Mouse (Mus musculus) midbrain, embryonic 16.5 days (tissue): ENCODE measurements around the gene Birc6. TPM values are rescaled to one million over a fixed set of nuclear protein-coding genes. Genes with fewer than 3 reads are reported as not detected.

Experiments
- ATAC-seq: fragments of 200-750 bp; cut with Nextera tagmentation; 2 replicates; pipeline ENCODE4 v1.8.0; 2017; ENCODE audit warnings: moderate TSS enrichment
- H3K27ac ChIP-seq: fragments of 300-500 bp; sonication (generic); 2 replicates; pipeline ENCODE4 v1.5.1; 2014; ENCODE audit warnings: mild to moderate bottlenecking, low read length, mixed read lengths
- H3K27me3 ChIP-seq: fragments of 300-500 bp; sonication (generic); 2 replicates; pipeline ENCODE4 v1.6.1; 2014; ENCODE audit warnings: low read depth, low read length, mixed read lengths; ENCODE audit not compliant: control insufficient read depth, insufficient read depth
- H3K36me3 ChIP-seq: fragments of 300-500 bp; sonication (generic); 2 replicates; pipeline ENCODE4 v1.6.1; 2014; ENCODE audit warnings: mild to moderate bottlenecking, low read length, moderate library complexity, mixed read lengths; ENCODE audit not compliant: control insufficient read depth, insufficient read depth
- H3K4me1 ChIP-seq: fragments of 300-500 bp; sonication (generic); 2 replicates; pipeline ENCODE4 v1.6.1; 2014; ENCODE audit warnings: mild to moderate bottlenecking, low read length, mixed read lengths; ENCODE audit not compliant: control insufficient read depth, insufficient read depth
- H3K4me2 ChIP-seq: fragments of 300-500 bp; sonication (generic); 2 replicates; pipeline ENCODE4 v1.6.1; 2014; ENCODE audit warnings: mild to moderate bottlenecking, low read length, mixed read lengths
- H3K4me3 ChIP-seq: fragments of 300-500 bp; sonication (generic); 2 replicates; pipeline ENCODE4 v1.5.1; 2014; ENCODE audit warnings: low read depth, mild to moderate bottlenecking, low read length, moderate library complexity, mixed read lengths
- H3K9ac ChIP-seq: fragments of 300-500 bp; sonication (generic); 2 replicates; pipeline ENCODE4 v1.6.1; 2014; ENCODE audit warnings: low read depth, low read length, mixed read lengths
- H3K9me3 ChIP-seq: fragments of 300-500 bp; sonication (generic); replicated peaks from 2 replicates; pipeline ENCODE4 v1.6.1; 2014; ENCODE audit warnings: mild to moderate bottlenecking, low read length, mixed read lengths; ENCODE audit not compliant: control insufficient read depth, poor library complexity, severe bottlenecking
- WGBS: fragments of 180-500 bp; shearing (Covaris S2); extraction: QIAGEN DNeasy Blood & Tissue Kit; methylation state at CpG from one replicate; pipeline ENCODE4 v1.1.7; 2014; 5-methylcytosine and 5-hydroxymethylcytosine counted together
- polyA plus RNA-seq: library from polyadenylated mRNA; unstranded; fragments of >200 nt; fragmentation: Nextera tagmentation; extraction: Ambion mirVana; gene quantifications from 2 replicates; pipeline ENCODE4 v1.2.1, GENCODE M21; 2015

Birc6 gene
- polyA plus RNA-seq, 1 experiment from 2014 or later = 85.9 TPM

GRCm38 (mm10) chr17:74751026-74751425, 222.9 kb downstream of the Birc6 start:
- Histone ChIP-seq H3K4me2 (no peak overlapping the region), H3K36me3 (no peaks in the 10 kb centered on the region)
- 92% methylated on average over 4 of the region's 4 CpGs for WGBS

More at GRCm38 (mm10) chr17:74751026-74751425, 222.9 kb downstream of the Birc6 start:
- no peak overlapping the region for H3K4me3 ChIP-seq
- no peaks in the 10 kb centered on the region for H3K9me3 ChIP-seq
- no peak overlapping the region for H3K27ac ChIP-seq
- no peak for ATAC-seq
- H3K9ac ChIP-seq = no peak overlapping the region
- no peaks in the 10 kb centered on the region for H3K4me1 ChIP-seq
- no peaks in the 10 kb centered on the region for H3K27me3 ChIP-seq

Other genes starting within 250 kb of the Birc6 start
- 50.6 and 51.6 TPM in 2 replicates for gene Memo1, start 232.8 kb upstream of the Birc6 start, polyA plus RNA-seq
- 204 and 220 TPM in 2 replicates for gene Dpy30, start 204.4 kb upstream of the Birc6 start, polyA plus RNA-seq
- gene Spast, start 189.3 kb upstream of the Birc6 start, polyA plus RNA-seq = 22.0 and 26.7 TPM in 2 replicates
- 30.4 and 30.9 TPM in 2 replicates for gene Slc30a6, start 132.7 kb upstream of the Birc6 start, polyA plus RNA-seq
- 0.27 and 0.33 TPM in 2 replicates for gene Nlrc4, start 69.2 kb upstream of the Birc6 start, polyA plus RNA-seq
- 45.8 and 53.0 TPM in 2 replicates for gene Yipf4, start 38.8 kb upstream of the Birc6 start, polyA plus RNA-seq
- gene Ttc27, start 189.4 kb downstream of the Birc6 start, polyA plus RNA-seq = 15.6 and 17.7 TPM in 2 replicates